Mouse (Mus musculus): ENCODE measurements around the gene Trim67.
A peak's percentile ranks its signal among the peaks of the same experiment; 100 is the strongest.

Trim67 gene

DNA sequence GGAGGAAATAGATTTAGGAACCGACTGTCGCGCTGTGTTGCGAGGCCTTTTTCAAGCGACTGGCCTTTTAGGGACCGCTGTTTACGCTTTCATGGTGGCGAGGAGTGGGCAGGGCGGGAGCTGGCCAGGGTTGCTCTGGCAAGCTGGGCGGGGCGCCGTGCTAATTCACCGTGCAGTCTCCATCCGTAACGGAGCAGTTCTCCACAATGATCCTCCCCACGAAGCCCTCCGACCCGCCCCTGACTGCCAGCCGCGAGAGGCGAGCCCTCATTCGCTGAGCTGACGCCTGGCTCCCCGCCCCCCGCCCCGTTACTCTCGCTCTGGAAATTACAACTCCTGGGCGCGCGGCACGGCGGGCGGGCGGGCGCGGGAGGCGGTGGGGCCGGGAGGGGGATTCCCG lies at the start of gene Trim67:
Trim67 (plus strand) TSS at position 385 of the 400 bp plus-strand sequence.
- peak; percentile 75 for DNase-seq (ENCODE audit: low spot score)

GRCm38 (mm10) chr8:124746661-124747060 lies 46.2 kb upstream of the Trim67 start:
- DNase-seq (ENCODE audit: low spot score), result peak; percentile 56

- DNase-seq (ENCODE audit: low spot score), result peak; percentile 30
Measured at GRCm38 (mm10) chr8:124751191-124751590, 41.7 kb upstream of the Trim67 start.

GRCm38 (mm10) chr8:124751709-124752173 lies 41.2 kb upstream of the Trim67 start, which contains the start of gene Fam89a:
Gene Fam89a, minus strand, starts transcription at chr8:124751832.
- DNase-seq (ENCODE audit: low spot score), result peak; percentile 87

DNA sequence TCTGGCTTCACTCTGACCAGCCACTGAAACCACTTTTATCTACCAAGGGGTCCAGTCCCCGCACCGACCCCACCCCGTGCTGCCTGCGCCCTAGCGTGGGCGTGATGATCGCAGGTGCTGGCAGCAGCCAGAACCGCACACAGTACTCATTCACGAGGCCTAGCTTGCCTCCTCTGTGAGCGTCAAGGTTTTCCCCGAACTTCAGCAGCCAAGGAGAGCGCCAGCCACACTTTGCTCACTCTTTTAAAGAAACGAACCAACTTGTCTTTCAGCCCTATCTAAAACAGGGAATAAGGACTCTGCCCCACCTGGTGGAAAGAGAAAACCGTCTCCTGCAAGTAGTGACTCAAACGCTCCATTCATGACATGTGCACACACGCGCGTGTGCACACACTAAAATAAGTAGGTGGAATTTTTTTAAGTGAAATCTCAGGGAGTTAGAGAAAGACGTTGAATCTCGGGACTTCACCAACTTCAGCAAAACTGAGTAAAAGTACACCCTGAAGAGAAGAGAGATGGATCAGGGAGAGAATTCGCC lies 40.5 kb upstream of the Trim67 start:
- no peak for DNase-seq (ENCODE audit: low spot score)

GRCm38 (mm10) chr8:124754101-124754791 lies 38.6 kb upstream of the Trim67 start:
- DNase-seq (ENCODE audit: low spot score), result peak; percentile 86

GRCm38 (mm10) chr8:124754792-124755190 lies 38.1 kb upstream of the Trim67 start:
- DNase-seq (ENCODE audit: low spot score), result no peak

DNA sequence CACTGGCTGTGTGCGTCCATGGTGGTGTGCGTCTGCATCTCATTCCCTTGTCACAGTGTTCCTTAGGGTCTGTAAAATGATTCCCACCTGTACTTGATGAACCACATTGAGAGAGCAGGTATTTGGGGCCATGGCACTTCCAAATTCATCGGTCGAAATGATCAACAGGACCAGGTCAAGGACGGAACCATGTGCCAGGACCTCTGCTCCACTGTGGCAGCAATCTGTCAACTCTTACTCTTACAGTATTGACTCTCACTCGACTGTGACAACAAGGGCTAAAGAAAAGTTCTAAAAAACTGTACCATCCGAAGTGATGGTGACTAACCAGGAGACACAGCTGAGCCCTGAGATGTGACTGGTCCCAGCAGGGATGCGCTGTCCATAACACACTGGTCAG lies 37.4 kb upstream of the Trim67 start:
- DNase-seq (ENCODE audit: low spot score), result no peak

DNA sequence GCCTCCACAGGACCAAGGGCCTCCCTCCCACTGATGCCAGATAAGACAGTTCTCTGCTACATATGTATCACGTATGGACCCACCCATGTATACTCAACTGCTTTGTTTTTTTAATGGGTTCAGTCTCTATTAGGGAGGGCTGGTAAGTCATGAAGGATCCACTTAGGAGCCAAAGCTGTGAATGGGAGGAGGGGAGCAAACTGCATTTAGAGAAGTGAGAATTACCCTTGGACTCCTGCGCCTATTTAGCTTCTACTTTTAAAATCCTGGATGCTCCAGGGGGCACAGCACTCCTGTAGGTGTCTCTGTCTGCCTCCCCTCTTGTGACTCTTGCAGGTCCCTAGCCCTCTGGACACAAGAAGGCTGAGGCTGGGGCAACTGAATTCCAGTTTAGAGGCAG lies 36.7 kb upstream of the Trim67 start:
- no peak for DNase-seq (ENCODE audit: low spot score)

- no peak for DNase-seq (ENCODE audit: low spot score)
Measured at GRCm38 (mm10) chr8:124756601-124757000, 36.3 kb upstream of the Trim67 start.

- peak; percentile 24 for DNase-seq (ENCODE audit: low spot score)
Measured at GRCm38 (mm10) chr8:124758544-124758943, 34.3 kb upstream of the Trim67 start.

DNA sequence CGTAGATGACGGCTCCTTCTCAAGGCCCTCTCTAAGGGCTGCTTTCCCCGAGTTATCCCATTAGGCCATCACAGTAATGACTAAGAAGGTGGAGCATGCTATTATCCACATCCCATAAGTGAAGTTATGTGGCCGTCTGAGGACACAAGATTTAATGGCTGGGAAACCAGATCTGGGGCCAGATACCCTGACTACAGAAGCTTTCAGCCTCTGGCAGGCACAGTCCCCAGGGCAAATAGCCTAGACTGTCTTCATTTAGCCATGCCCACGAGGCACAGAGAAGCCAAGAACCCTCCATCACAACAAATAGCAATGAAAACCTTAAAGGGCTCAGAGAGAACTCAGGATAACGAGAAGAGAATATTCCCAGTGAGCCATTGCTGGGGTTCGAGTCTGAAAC lies 29.8 kb upstream of the Trim67 start:
- DNase-seq (ENCODE audit: low spot score), result no peak

GRCm38 (mm10) chr8:124772389-124772788 lies 20.5 kb upstream of the Trim67 start:
- no peak for DNase-seq (ENCODE audit: low spot score)

DNA sequence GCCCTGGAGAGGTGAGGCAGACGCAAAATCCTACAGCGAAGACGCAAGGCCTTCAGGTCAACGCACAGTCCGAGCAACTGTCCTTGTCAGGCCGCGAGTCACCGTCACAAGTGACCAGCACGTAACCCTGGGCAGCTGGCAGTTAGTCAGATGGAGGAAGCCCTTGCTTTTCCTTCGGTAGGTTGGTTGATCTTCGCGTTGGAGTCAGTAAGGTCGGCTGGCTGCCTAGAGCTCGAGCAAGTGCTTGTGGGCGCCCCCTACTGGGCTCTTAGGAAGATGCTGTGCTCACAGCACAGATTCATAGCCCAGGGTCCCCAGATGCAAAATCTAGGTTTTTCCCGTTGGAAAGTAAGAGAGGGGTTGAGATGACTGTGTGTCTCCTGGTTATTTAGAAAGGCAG lies 17.2 kb upstream of the Trim67 start:
- peak; percentile 53 for DNase-seq (ENCODE audit: low spot score)

GRCm38 (mm10) chr8:124780236-124780635 lies 12.7 kb upstream of the Trim67 start:
- peak; percentile 17 for DNase-seq (ENCODE audit: low spot score)

- DNase-seq (ENCODE audit: low spot score), result no peak
Measured at GRCm38 (mm10) chr8:124782431-124782830, 10.5 kb upstream of the Trim67 start.

DNA sequence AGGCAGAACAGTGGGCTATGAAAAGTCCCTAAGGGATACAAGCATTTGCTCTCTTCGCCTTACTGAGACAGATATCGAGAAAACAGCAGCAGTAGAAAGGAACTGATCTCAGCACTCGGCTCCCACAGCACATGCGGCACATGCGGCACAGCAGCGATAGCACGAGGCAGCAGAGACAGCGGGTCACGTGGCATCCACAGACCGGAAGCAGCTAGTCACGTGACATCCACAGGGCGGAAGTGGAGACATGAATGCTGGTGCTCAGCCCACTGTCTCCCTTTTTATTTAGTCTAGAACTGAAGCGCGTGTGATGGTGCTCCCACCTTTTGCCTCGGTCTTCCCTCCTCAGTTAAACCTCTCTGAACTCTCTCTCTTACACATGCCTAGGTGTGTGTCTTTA lies 9.7 kb upstream of the Trim67 start:
- DNase-seq (ENCODE audit: low spot score), result no peak

- DNase-seq (ENCODE audit: low spot score), result no peak
Measured at GRCm38 (mm10) chr8:124784613-124785012, 8.3 kb upstream of the Trim67 start.

DNA sequence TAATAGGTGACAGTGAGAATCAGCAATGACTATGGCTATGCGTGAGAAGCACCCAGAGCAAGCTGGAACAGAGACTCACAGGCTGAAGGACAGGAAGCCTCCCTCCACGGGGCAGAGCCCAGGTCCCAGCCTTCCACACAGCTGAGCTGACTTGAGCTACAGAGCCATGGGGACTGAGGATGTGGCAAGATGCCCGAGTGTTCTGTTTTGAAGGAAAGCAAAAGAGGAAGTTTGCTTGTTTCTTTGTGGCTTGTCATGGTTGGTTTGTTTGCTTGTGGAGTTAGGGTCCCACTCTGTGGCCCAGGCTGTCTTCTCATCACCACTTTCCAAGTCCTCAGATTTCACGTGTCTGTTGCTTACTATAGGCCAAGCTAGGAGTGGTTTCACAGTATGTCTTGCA lies 2.2 kb upstream of the Trim67 start:
- no peak for DNase-seq (ENCODE audit: low spot score)

GRCm38 (mm10) chr8:124791751-124792150 lies 1.1 kb upstream of the Trim67 start:
- no peak for DNase-seq (ENCODE audit: low spot score)

DNA sequence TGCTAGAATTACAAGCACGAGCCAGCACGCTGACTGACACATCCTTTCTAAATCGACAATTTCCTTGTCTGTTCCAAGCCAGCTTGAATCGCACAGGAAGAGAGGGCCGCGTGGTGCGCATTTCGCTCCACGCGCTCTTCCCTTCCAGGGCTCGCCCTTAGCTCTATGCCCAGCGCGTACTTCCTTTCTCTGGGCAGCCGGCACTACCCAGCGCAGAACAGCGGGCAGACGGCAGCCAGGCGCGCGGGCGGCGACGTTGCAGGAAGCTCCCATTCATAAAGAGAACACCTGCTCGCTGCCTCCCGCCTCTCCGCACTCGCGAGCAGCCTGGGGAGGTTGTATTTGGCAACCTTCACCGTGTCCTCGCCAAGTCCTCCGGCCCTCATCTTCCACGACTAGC lies 706 bp upstream of the Trim67 start:
- DNase-seq (ENCODE audit: low spot score), result no peak

DNA sequence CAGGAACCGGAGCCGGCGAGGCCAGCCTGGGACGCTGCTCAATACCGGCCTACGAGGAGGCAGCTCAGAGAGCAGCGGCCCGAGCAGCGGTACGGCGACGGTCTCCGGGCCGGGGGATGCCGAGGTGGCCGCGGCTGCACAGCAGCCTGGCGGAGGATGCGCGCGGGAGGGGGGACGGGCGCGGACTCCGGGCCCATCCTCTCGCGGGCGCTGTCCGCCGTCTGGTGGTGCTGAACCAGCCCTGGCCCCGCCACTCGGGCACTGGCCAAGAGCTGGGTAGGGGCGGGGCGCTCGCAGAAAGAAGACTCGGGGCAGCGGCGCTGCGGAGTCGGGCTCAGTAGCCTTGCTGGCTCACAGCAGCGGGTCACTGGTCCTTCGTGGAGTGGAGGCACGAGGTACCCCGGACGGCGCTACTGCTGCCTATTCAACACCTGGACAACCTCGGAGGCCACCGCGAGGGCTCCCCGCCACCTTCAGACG lies 320 bp downstream of the Trim67 start:
- DNase-seq (ENCODE audit: low spot score), result peak; percentile 84

DNA sequence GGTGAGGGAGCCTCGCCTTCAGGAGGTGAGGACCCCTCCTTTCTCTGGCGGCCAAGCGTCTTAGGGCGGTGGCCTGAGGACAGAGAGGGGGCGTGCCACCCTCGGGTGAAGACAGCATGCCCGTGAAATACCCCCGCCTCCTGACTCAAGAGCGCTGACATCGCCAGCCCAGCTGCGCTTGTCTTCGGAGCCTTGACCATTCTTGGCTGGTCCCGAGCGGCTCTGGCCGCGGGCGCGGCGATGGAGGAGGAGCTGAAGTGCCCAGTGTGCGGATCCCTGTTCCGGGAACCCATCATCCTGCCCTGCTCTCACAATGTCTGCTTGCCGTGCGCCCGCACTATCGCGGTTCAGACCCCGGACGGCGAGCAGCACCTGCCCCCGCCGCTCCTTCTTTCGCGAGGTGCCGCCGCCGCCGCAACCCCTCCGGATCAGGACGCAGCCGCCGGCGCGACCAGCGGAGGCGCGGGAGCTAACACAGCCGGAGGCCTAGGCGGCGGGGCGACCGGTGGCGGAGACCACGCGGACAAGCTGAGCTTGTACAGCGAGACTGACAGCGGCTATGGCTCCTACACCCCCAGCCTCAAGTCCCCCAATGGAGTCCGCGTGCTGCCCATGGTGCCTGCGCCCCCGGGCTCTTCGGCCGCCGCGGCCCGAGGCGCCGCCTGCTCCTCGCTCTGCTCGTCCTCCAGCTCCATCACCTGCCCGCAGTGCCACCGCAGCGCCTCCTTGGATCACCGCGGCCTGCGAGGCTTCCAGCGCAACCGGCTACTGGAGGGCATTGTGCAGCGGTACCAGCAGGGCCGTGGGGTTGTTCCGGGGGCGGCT lies 981 bp downstream of the Trim67 start:
- DNase-seq (ENCODE audit: low spot score), result peak; percentile 8

Data from yolk sac, embryonic 10.5 days (tissue).